Mouse (Mus musculus) kidney, adult 2 months (tissue): ENCODE results near the gene Ccdc148.

Experiments
- CTCF ChIP-seq: fragments of 200-500 bp; conservative IDR thresholded peaks from 2 replicates; pipeline ENCODE4 v1.5.1; 2011; ENCODE audit warnings: low read depth, mild to moderate bottlenecking, control low read depth, low read length, moderate library complexity, mixed read lengths; ENCODE audit not compliant: insufficient read depth, insufficient read length
- POLR2A ChIP-seq: fragments of 200-500 bp; IDR thresholded peaks from one replicate; pipeline ENCODE4 v1.6.1; 2011; ENCODE audit warnings: low read depth, low read length, control low read depth

- TF ChIP-seq CTCF, result no peak
- TF ChIP-seq POLR2A, result no peak
Observed at GRCm38 (mm10) chr2:58786681-58787080, 373.8 kb downstream of the Ccdc148 start.
